8 mouse cellular contexts compared by ENCODE assay signal in genomic region chr16:37871112-37871715, GRCm38 (mm10). TPM values are rescaled to one million over a fixed set of nuclear protein-coding genes. Genes with fewer than 3 reads are reported as not detected.
DNase-seq lines count a peak whose midpoint lies in the region; ATAC-seq lines count a peak whose summit lies in the region.

No protein-coding gene starts in this region.

- WGBS in midbrain, embryonic 12.5 days = 87% methylated on average over 4 of the region's 4 CpGs
- WGBS in midbrain, embryonic 10.5 days = 93% methylated on average over 4 of the region's 4 CpGs
- WGBS in embryonic facial prominence, embryonic 12.5 days = 87% methylated on average over 4 of the region's 4 CpGs
- whole genome bisulfite sequencing in liver, embryonic 13.5 days (ENCODE audit: insufficient replicate concordance) = 65% methylated on average over 4 of the region's 4 CpGs
- 83% methylated on average over 4 of the region's 4 CpGs for WGBS in stomach, embryonic 14.5 days

- peaks cover 7% of the 10 kb centered on the region for H3K36me3 ChIP-seq in midbrain, embryonic 12.5 days
- peaks cover 39% of the 10 kb centered on the region for H3K36me3 ChIP-seq in midbrain, embryonic 10.5 days
- H3K36me3 ChIP-seq in embryonic facial prominence, embryonic 12.5 days = no peaks in the 10 kb centered on the region
- peaks cover 2% of the 10 kb centered on the region; the same call in 1 of the 2 replicates for H3K36me3 ChIP-seq in liver, embryonic 13.5 days
- H3K36me3 ChIP-seq in stomach, embryonic 14.5 days (ENCODE audit: control insufficient read depth, insufficient read depth, low read length) = no peaks in the 10 kb centered on the region

- H3K4me2 ChIP-seq in midbrain, embryonic 12.5 days (replicated peaks) = peak overlapping the region; percentile 23
- H3K4me2 ChIP-seq in embryonic facial prominence, embryonic 12.5 days (replicated peaks) = peak overlapping the region; percentile 17; the same call in 1 of the 2 replicates
- H3K4me2 ChIP-seq in liver, embryonic 13.5 days = peak overlapping the region; percentile 88; the same call in 1 of the 2 replicates
- H3K4me2 ChIP-seq in stomach, embryonic 14.5 days (replicated peaks; ENCODE audit: low read depth, low read length) = peak overlapping the region; percentile 8; the same call in 1 of the 2 replicates

- H3K4me3 ChIP-seq in midbrain, embryonic 12.5 days = no peak overlapping the region
- H3K4me3 ChIP-seq in midbrain, embryonic 10.5 days = no peak overlapping the region
- H3K4me3 ChIP-seq in embryonic facial prominence, embryonic 12.5 days = no peak overlapping the region
- no peak overlapping the region for H3K4me3 ChIP-seq in liver, embryonic 13.5 days (replicated peaks)
- no peak overlapping the region for H3K4me3 ChIP-seq in stomach, embryonic 14.5 days (ENCODE audit: low read depth, low read length)

- no peak for ATAC-seq in midbrain, embryonic 12.5 days (ENCODE audit: low FRiP score, low read depth)
- no peak for ATAC-seq in embryonic facial prominence, embryonic 12.5 days (ENCODE audit: insufficient number of reproducible peaks, insufficient read depth, low FRiP score, low TSS enrichment)
- no peak for ATAC-seq in liver, embryonic 13.5 days (ENCODE audit: low read depth)
- no peak for ATAC-seq in stomach, embryonic 14.5 days (ENCODE audit: insufficient number of reproducible peaks, insufficient read depth, low FRiP score, low read depth)

- H3K27me3 ChIP-seq in midbrain, embryonic 12.5 days = no peaks in the 10 kb centered on the region
- no peaks in the 10 kb centered on the region for H3K27me3 ChIP-seq in midbrain, embryonic 10.5 days (ENCODE audit: low read depth, poor library complexity, severe bottlenecking)
- H3K27me3 ChIP-seq in embryonic facial prominence, embryonic 12.5 days = no peaks in the 10 kb centered on the region
- no peaks in the 10 kb centered on the region for H3K27me3 ChIP-seq in liver, embryonic 13.5 days
- H3K27me3 ChIP-seq in stomach, embryonic 14.5 days (ENCODE audit: control insufficient read depth, insufficient read depth, low read length) = no peaks in the 10 kb centered on the region

- H3K4me1 ChIP-seq in midbrain, embryonic 12.5 days = peaks cover 22% of the 10 kb centered on the region
- H3K4me1 ChIP-seq in midbrain, embryonic 10.5 days = peaks cover 31% of the 10 kb centered on the region
- peaks cover 17% of the 10 kb centered on the region; the same call in 1 of the 2 replicates for H3K4me1 ChIP-seq in embryonic facial prominence, embryonic 12.5 days
- H3K4me1 ChIP-seq in liver, embryonic 13.5 days (replicated peaks) = peaks cover 32% of the 10 kb centered on the region
- H3K4me1 ChIP-seq in stomach, embryonic 14.5 days (ENCODE audit: control insufficient read depth, insufficient read depth, low read length) = peaks cover 16% of the 10 kb centered on the region; the same call in 1 of the 2 replicates

- no peak for DNase-seq in midbrain, embryonic 10.5 days (ENCODE audit: low spot score)
- peak; percentile 40 to 62 for DNase-seq in heart, postnatal 10 days
- no peak for DNase-seq in liver, embryonic 13.5 days
- DNase-seq in embryo, embryonic 10.5 days (ENCODE audit: low spot score) = no peak
- no peak for DNase-seq in urinary bladder, postnatal 4 days (ENCODE audit: low spot score in 2 of 2)

- intact Hi-C loops in heart, postnatal 10 days (cut with DNase I) = loop anchor here (5.0 kb wide), 1 partner anchor 221 kb away; no protein-coding TSS in a partner anchor

- H3K27ac ChIP-seq in midbrain, embryonic 12.5 days (replicated peaks) = no peak overlapping the region
- H3K27ac ChIP-seq in midbrain, embryonic 10.5 days (replicated peaks) = no peak overlapping the region
- no peak overlapping the region for H3K27ac ChIP-seq in embryonic facial prominence, embryonic 12.5 days
- H3K27ac ChIP-seq in liver, embryonic 13.5 days = no peak overlapping the region
- no peak overlapping the region for H3K27ac ChIP-seq in stomach, embryonic 14.5 days (ENCODE audit: low read length)

- no peak overlapping the region for H3K9ac ChIP-seq in midbrain, embryonic 12.5 days (replicated peaks)
- H3K9ac ChIP-seq in embryonic facial prominence, embryonic 12.5 days = no peak overlapping the region
- no peak overlapping the region for H3K9ac ChIP-seq in liver, embryonic 13.5 days
- H3K9ac ChIP-seq in stomach, embryonic 14.5 days (replicated peaks; ENCODE audit: low read depth, low read length) = no peak overlapping the region

- H3K9me3 ChIP-seq in midbrain, embryonic 12.5 days = no peaks in the 10 kb centered on the region
- H3K9me3 ChIP-seq in midbrain, embryonic 10.5 days (replicated peaks) = no peaks in the 10 kb centered on the region
- H3K9me3 ChIP-seq in embryonic facial prominence, embryonic 12.5 days = no peaks in the 10 kb centered on the region
- H3K9me3 ChIP-seq in liver, embryonic 13.5 days (replicated peaks) = no peaks in the 10 kb centered on the region
- no peaks in the 10 kb centered on the region for H3K9me3 ChIP-seq in stomach, embryonic 14.5 days (ENCODE audit: control insufficient read depth, low read depth, low read length)

RNA-seq across cellular contexts. Expression of gene Lrrc58, which starts 3.0 kb away (rescaled TPM):
- polyA plus RNA-seq in midbrain, embryonic 12.5 days (2016; fragmentation: Nextera tagmentation; extraction: Ambion mirVana) = 53.8 and 59.2 TPM in 2 replicates
- 52.5 and 53.3 TPM in 2 replicates for polyA plus RNA-seq in midbrain, embryonic 10.5 days (2016; fragmentation: Nextera tagmentation; extraction: Ambion mirVana)
- 62.2 and 65.7 TPM in 2 replicates for polyA plus RNA-seq in embryonic facial prominence, embryonic 12.5 days (2016; fragmentation: Nextera tagmentation; extraction: Ambion mirVana)
- total RNA-seq in heart, postnatal 10 days (2021) = 100 to 1,000 TPM in 1 of 2 experiments, 10 to 100 TPM in 1; 89.1 to 116 TPM
- polyA plus RNA-seq in liver, embryonic 13.5 days (2015; fragmentation: Nextera tagmentation; extraction: Ambion mirVana) = 12.1 and 15.2 TPM in 2 replicates
- polyA plus RNA-seq in stomach, embryonic 14.5 days (2014; fragmentation: Nextera tagmentation; extraction: Ambion mirVana) = 61.2 and 64.2 TPM in 2 replicates

RNA-seq across cellular contexts. Expression of gene Gm36028, which starts 10.3 kb away (rescaled TPM):
- 0.27 and 0.63 TPM in 2 replicates for polyA plus RNA-seq in midbrain, embryonic 12.5 days (2016; fragmentation: Nextera tagmentation; extraction: Ambion mirVana)
- 0.25 and 0.34 TPM in 2 replicates for polyA plus RNA-seq in midbrain, embryonic 10.5 days (2016; fragmentation: Nextera tagmentation; extraction: Ambion mirVana)
- 0.24 and 0.28 TPM in 2 replicates for polyA plus RNA-seq in embryonic facial prominence, embryonic 12.5 days (2016; fragmentation: Nextera tagmentation; extraction: Ambion mirVana)
- under 1 TPM in 1 of 2 experiments, not detected in 1; 0.45 TPM for total RNA-seq in heart, postnatal 10 days (2021)
- not detected in 2 replicates for polyA plus RNA-seq in liver, embryonic 13.5 days (2015; fragmentation: Nextera tagmentation; extraction: Ambion mirVana)
- polyA plus RNA-seq in stomach, embryonic 14.5 days (2014; fragmentation: Nextera tagmentation; extraction: Ambion mirVana) = not detected in 2 replicates

RNA-seq across cellular contexts. Expression of gene Gpr156, which starts 45.1 kb away (rescaled TPM):
- polyA plus RNA-seq in midbrain, embryonic 12.5 days (2016; fragmentation: Nextera tagmentation; extraction: Ambion mirVana) = 6.8 and 7.7 TPM in 2 replicates
- polyA plus RNA-seq in midbrain, embryonic 10.5 days (2016; fragmentation: Nextera tagmentation; extraction: Ambion mirVana) = 2.0 and 3.2 TPM in 2 replicates
- polyA plus RNA-seq in embryonic facial prominence, embryonic 12.5 days (2016; fragmentation: Nextera tagmentation; extraction: Ambion mirVana) = 1.2 and 1.5 TPM in 2 replicates
- under 1 TPM; 0.07 to 0.14 TPM for total RNA-seq in heart, postnatal 10 days (2021)
- polyA plus RNA-seq in liver, embryonic 13.5 days (2015; fragmentation: Nextera tagmentation; extraction: Ambion mirVana) = 0.02 and 0.03 TPM in 2 replicates
- 0.21 and 0.39 TPM in 2 replicates for polyA plus RNA-seq in stomach, embryonic 14.5 days (2014; fragmentation: Nextera tagmentation; extraction: Ambion mirVana)

Comparison
In these comparisons a context has a peak if more than half of its experiments do, and no peak if none do; other contexts are left out.
1. H3K4me2 ChIP-seq: peak in every context shown above with its lines; median percentile 88 in liver, embryonic 13.5 days; 23 in midbrain, embryonic 12.5 days; 17 in embryonic facial prominence, embryonic 12.5 days; 8 in stomach, embryonic 14.5 days.
2. DNase-seq: peak in heart, postnatal 10 days (2 of 2); none in midbrain, embryonic 10.5 days (single experiment), liver, embryonic 13.5 days (single experiment), embryo, embryonic 10.5 days (single experiment) and urinary bladder, postnatal 4 days (0 of 2).